Mouse (Mus musculus) myocyte (in vitro differentiated cells): ENCODE data around the gene Arhgef12. TPM values are rescaled to one million over a fixed set of nuclear protein-coding genes. Genes with fewer than 3 reads are reported as not detected.

Experiments
- H3K27me3 ChIP-seq: one replicate; pipeline ENCODE4 v1.6.1; 2011; ENCODE audit not compliant: control insufficient read depth, insufficient read depth, insufficient read length
- H3K36me3 ChIP-seq: one replicate; pipeline ENCODE4 v1.6.1; 2011; ENCODE audit not compliant: control insufficient read depth, insufficient read depth
- H3K4me2 ChIP-seq: one replicate; pipeline ENCODE4 v1.6.1; 2011; ENCODE audit warnings: low read depth, control low read depth
- H3K4me3 ChIP-seq: one replicate; pipeline ENCODE4 v1.5.1; 2011; ENCODE audit warnings: mild to moderate bottlenecking, control low read depth, moderate library complexity
- H3K79me2 ChIP-seq: one replicate; pipeline ENCODE4 v1.6.1; 2011; ENCODE audit not compliant: control insufficient read depth, insufficient read depth
- H3ac ChIP-seq: one replicate; pipeline ENCODE4 v1.6.1; 2011; ENCODE audit not compliant: control insufficient read depth, insufficient read length
- CEBPB ChIP-seq: IDR thresholded peaks from 2 replicates; pipeline ENCODE4 v1.6.1; 2011; ENCODE audit warnings: mild to moderate bottlenecking, moderate library complexity; ENCODE audit not compliant: poor library complexity, insufficient read depth, severe bottlenecking
- E2F4 ChIP-seq: IDR thresholded peaks from one replicate; pipeline ENCODE4 v1.6.1; 2011; ENCODE audit warnings: mild to moderate bottlenecking, control low read depth, moderate library complexity; ENCODE audit not compliant: insufficient read depth
- MAX ChIP-seq: IDR thresholded peaks from one replicate; pipeline ENCODE4 v1.6.1; 2011; ENCODE audit warnings: low read depth, mild to moderate bottlenecking, control low read depth
- MYOD1 ChIP-seq, 3 experiments: IDR thresholded peaks; one replicate each; pipeline ENCODE4 v1.6.1; 2011; ENCODE audit warnings: control low read depth in 2 of 3, low read depth in 2 of 3, mild to moderate bottlenecking in 2 of 3, moderate library complexity in 1 of 3; ENCODE audit not compliant: insufficient read length in 2 of 3, control insufficient read depth in 1 of 3
- MYOG ChIP-seq, 3 experiments: IDR thresholded peaks; one replicate each; pipeline ENCODE4 v1.6.1; 2011; ENCODE audit warnings: control low read depth in 2 of 3, low read depth in 2 of 3, mild to moderate bottlenecking in 2 of 3; ENCODE audit not compliant: insufficient read length in 2 of 3, control insufficient read depth in 1 of 3, insufficient read depth in 1 of 3
- POLR2A ChIP-seq: IDR thresholded peaks from one replicate; pipeline ENCODE4 v1.6.1; 2011; ENCODE audit warnings: low read depth, mild to moderate bottlenecking, control low read depth, moderate library complexity; ENCODE audit not compliant: insufficient read length
- POLR2AphosphoS2 ChIP-seq: IDR thresholded peaks from one replicate; pipeline ENCODE4 v1.6.1; 2011; ENCODE audit warnings: low read depth, control low read depth; ENCODE audit not compliant: insufficient read length
- REST ChIP-seq: IDR thresholded peaks from one replicate; pipeline ENCODE4 v1.6.1; 2011; ENCODE audit warnings: mild to moderate bottlenecking, control low read depth, moderate library complexity; ENCODE audit not compliant: insufficient read depth, insufficient read length
- SRF ChIP-seq: IDR thresholded peaks from one replicate; pipeline ENCODE4 v1.6.1; 2011; ENCODE audit warnings: low read depth; ENCODE audit not compliant: control insufficient read depth, insufficient read length
- TCF12 ChIP-seq: IDR thresholded peaks from one replicate; pipeline ENCODE4 v1.6.1; 2011; ENCODE audit warnings: mild to moderate bottlenecking, control low read depth; ENCODE audit not compliant: poor library complexity, insufficient read depth, severe bottlenecking
- TCF3 ChIP-seq: IDR thresholded peaks from one replicate; pipeline ENCODE4 v1.6.1; 2011; ENCODE audit warnings: low read depth, control low read depth; ENCODE audit not compliant: insufficient read length
- USF1 ChIP-seq: IDR thresholded peaks from one replicate; pipeline ENCODE4 v1.6.1; 2011; ENCODE audit warnings: low read depth, mild to moderate bottlenecking, control low read depth, moderate library complexity
- polyA plus RNA-seq: library from polyadenylated mRNA; unstranded; fragments of >200 nt; fragmentation: generic; extraction: Trizol; gene quantifications from one replicate; pipeline ENCODE4 v1.2.1, GENCODE M21; 2012; ENCODE audit warnings: missing spikeins

The Arhgef12 gene
- polyA plus RNA-seq, 1 experiment, result 12.9 TPM

- H3K4me2 ChIP-seq, result no peak overlapping the region
- H3K4me3 ChIP-seq, result no peak overlapping the region
- no peaks in the 10 kb centered on the region for H3K79me2 ChIP-seq
- TF ChIP-seq MYOG (IDR thresholded peaks at IDR 0.05; ENCODE audit: control insufficient read depth in 1 of 3, insufficient read depth in 1 of 3, insufficient read length in 2 of 3, low read depth in 2 of 3) (no peak), REST (no peak), SRF (no peak)
- H3K36me3 ChIP-seq, result peaks cover 59% of the 10 kb centered on the region
- no peaks in the 10 kb centered on the region for H3K27me3 ChIP-seq
- no peak overlapping the region for H3ac ChIP-seq
Observed at GRCm38 (mm10) chr9:43000070-43000469, 107.0 kb downstream of the Arhgef12 start.

- Histone ChIP-seq H3K79me2 (no peaks in the 10 kb centered on the region), H3K27me3 (no peaks in the 10 kb centered on the region), H3K36me3 (peaks cover 54% of the 10 kb centered on the region), H3ac (no peak overlapping the region), H3K4me2 (no peak overlapping the region), H3K4me3 (no peak overlapping the region)
- TF ChIP-seq TCF12 (no peak), MYOD1 (IDR thresholded peaks at IDR 0.05; ENCODE audit: control insufficient read depth in 1 of 3, insufficient read length in 2 of 3, low read depth in 2 of 3) (no peak), POLR2A (no peak), MYOG (IDR thresholded peaks at IDR 0.05; ENCODE audit: control insufficient read depth in 1 of 3, insufficient read depth in 1 of 3, insufficient read length in 2 of 3, low read depth in 2 of 3) (no peak), USF1 (no peak), POLR2AphosphoS2 (no peak)
Observed at GRCm38 (mm10) chr9:42997526-42997925, 109.5 kb downstream of the Arhgef12 start.

- Histone ChIP-seq H3K4me2 (no peak overlapping the region), H3K36me3 (peaks cover 56% of the 10 kb centered on the region), H3ac (no peak overlapping the region), H3K79me2 (no peaks in the 10 kb centered on the region), H3K4me3 (no peak overlapping the region), H3K27me3 (no peaks in the 10 kb centered on the region)
- TF ChIP-seq TCF12 (no peak), CEBPB (no peak), POLR2AphosphoS2 (no peak), TCF3 (no peak), MYOG (IDR thresholded peaks at IDR 0.05; ENCODE audit: control insufficient read depth in 1 of 3, insufficient read depth in 1 of 3, insufficient read length in 2 of 3, low read depth in 2 of 3) (no peak), USF1 (no peak), POLR2A (no peak), E2F4 (no peak), MYOD1 (IDR thresholded peaks at IDR 0.05; ENCODE audit: control insufficient read depth in 1 of 3, insufficient read length in 2 of 3, low read depth in 2 of 3) (no peak), REST (no peak), MAX (no peak), SRF (no peak)
Observed at GRCm38 (mm10) chr9:42995298-42995697, 111.7 kb downstream of the Arhgef12 start.

GRCm38 (mm10) chr9:42994708-42995107 is 112.3 kb downstream of the Arhgef12 start:
- Histone ChIP-seq H3K36me3 (peaks cover 57% of the 10 kb centered on the region), H3ac (no peak overlapping the region), H3K79me2 (no peaks in the 10 kb centered on the region), H3K4me2 (no peak overlapping the region), H3K4me3 (no peak overlapping the region), H3K27me3 (no peaks in the 10 kb centered on the region)
- no peak for TF ChIP-seq MYOG (IDR thresholded peaks at IDR 0.05; ENCODE audit: control insufficient read depth in 1 of 3, insufficient read depth in 1 of 3, insufficient read length in 2 of 3, low read depth in 2 of 3)
- TF ChIP-seq MAX, result no peak
- no peak for TF ChIP-seq TCF12
- no peak for TF ChIP-seq REST
- TF ChIP-seq SRF, result no peak
- TF ChIP-seq TCF3, result no peak
- TF ChIP-seq MYOD1 (IDR thresholded peaks at IDR 0.05; ENCODE audit: control insufficient read depth in 1 of 3, insufficient read length in 2 of 3, low read depth in 2 of 3), result no peak

- Histone ChIP-seq H3K4me2 (no peak overlapping the region), H3K27me3 (no peaks in the 10 kb centered on the region), H3K79me2 (no peaks in the 10 kb centered on the region), H3ac (no peak overlapping the region), H3K36me3 (peaks cover 49% of the 10 kb centered on the region), H3K4me3 (no peak overlapping the region)
- TF ChIP-seq USF1 (no peak), MAX (no peak), MYOG (IDR thresholded peaks at IDR 0.05; ENCODE audit: control insufficient read depth in 1 of 3, insufficient read depth in 1 of 3, insufficient read length in 2 of 3, low read depth in 2 of 3) (no peak), REST (no peak), E2F4 (no peak), POLR2A (no peak), TCF3 (no peak), SRF (no peak)
Observed at GRCm38 (mm10) chr9:42993659-42994058, 113.4 kb downstream of the Arhgef12 start.
